Mouse (Mus musculus) liver, postnatal 0 days (tissue): ENCODE data around the gene Anks1.

Experiments used
- CTCF ChIP-seq: sonication (generic); IDR thresholded peaks from 2 replicates; pipeline ENCODE4 v1.5.1; 2016; ENCODE audit warnings: antibody characterized with exemption, low read depth
- EP300 ChIP-seq: IDR thresholded peaks from 2 replicates; pipeline ENCODE4 v1.6.1; 2016; ENCODE audit warnings: antibody characterized with exemption, low read depth, mild to moderate bottlenecking

GRCm38 (mm10) chr17:28063163-28063562, 154.1 kb downstream of the Anks1 start:
- TF ChIP-seq CTCF: no peak
- no peak for TF ChIP-seq EP300
